In genomic region chr2:117962531-117962930, GRCm38 (mm10) we compare ENCODE assay signal across 17 mouse cellular contexts.
DNase-seq lines count a peak whose midpoint lies in the region; ATAC-seq and TF ChIP-seq lines count a peak whose summit lies in the region.
"Had no signal": no experiment of that assay in that cellular context is flagged by ENCODE, and none has a peak within 500 bp of the region (broad histone marks: within the 10 kb centered on the region; RNA-seq: fewer than 3 reads in every experiment).

No protein-coding gene starts in this region.

- WGBS in liver, embryonic 15.5 days (ENCODE audit: insufficient replicate concordance), result 23% methylated on average over 4 of the region's 4 CpGs
- WGBS in liver, embryonic 11.5 days, result 47% methylated on average over 4 of the region's 4 CpGs

- no peaks in the 10 kb centered on the region for H3K4me1 ChIP-seq in liver, embryonic 15.5 days (replicated peaks)
- 0 out of 2 replicates have a peak, but pooled peaks cover 3% of the 10 kb centered on the region for H3K4me1 ChIP-seq in liver, embryonic 11.5 days (replicated peaks; ENCODE audit: control insufficient read depth, insufficient read depth, low read length)
- H3K4me1 ChIP-seq in bone marrow macrophage, adult 2 months (ENCODE audit: control insufficient read depth, insufficient read depth, low read length), result peaks cover 22% of the 10 kb centered on the region

- peak overlapping the region; percentile 21 for H3K27ac ChIP-seq in liver, embryonic 15.5 days (replicated peaks)
- no peak overlapping the region for H3K27ac ChIP-seq in liver, embryonic 11.5 days (ENCODE audit: low read depth, low read length)
- peak overlapping the region; percentile 78 for H3K27ac ChIP-seq in bone marrow macrophage, adult 2 months (ENCODE audit: insufficient read depth, low read depth, low read length)
- H3K27ac ChIP-seq: gastrocnemius, adult 2 months; kidney, postnatal 0 days; liver, embryonic 14.5 days had no signal

- no peak for TF ChIP-seq CTCF in bone marrow macrophage, adult 2 months (IDR thresholded peaks at IDR 0.05; ENCODE audit: low read depth, low read length)

- TF ChIP-seq POLR2A in bone marrow macrophage, adult 2 months (IDR thresholded peaks at IDR 0.05; ENCODE audit: borderline replicate concordance, low read depth, low read length), result no peak

- H3K9ac ChIP-seq in liver, embryonic 15.5 days, result no peak overlapping the region
- H3K9ac ChIP-seq in liver, embryonic 11.5 days (ENCODE audit: low read depth, low read length), result no peak overlapping the region
- H3K9ac ChIP-seq: forebrain, postnatal 0 days; liver, embryonic 14.5 days had no signal

- DNase-seq in liver, embryonic 11.5 days (ENCODE audit: low spot score), result no peak
- DNase-seq in thymus, postnatal 14 days, result no peak
- DNase-seq in cerebellum, adult 9-10 months, result no peak
- DNase-seq: adrenal gland, postnatal 14 days; cerebellum, postnatal 25 days; forebrain, postnatal 0 days; gastrocnemius, adult 2 months; spleen, adult 18-20 months; thymus, adult 2 months had no signal

- H3K9me3 ChIP-seq in liver, embryonic 15.5 days (replicated peaks), result no peaks in the 10 kb centered on the region
- H3K9me3 ChIP-seq in liver, embryonic 11.5 days (ENCODE audit: control insufficient read depth, low read length), result no peaks in the 10 kb centered on the region

- H3K27me3 ChIP-seq in liver, embryonic 15.5 days, result no peaks in the 10 kb centered on the region
- no peaks in the 10 kb centered on the region for H3K27me3 ChIP-seq in liver, embryonic 11.5 days (replicated peaks; ENCODE audit: control insufficient read depth, insufficient read depth, low read length)

- H3K4me3 ChIP-seq in liver, embryonic 15.5 days (replicated peaks), result no peak overlapping the region
- H3K4me3 ChIP-seq in liver, embryonic 11.5 days (ENCODE audit: low read depth, low read length), result no peak overlapping the region
- peak overlapping the region; percentile 6; the same call in 1 of the 2 replicates for H3K4me3 ChIP-seq in bone marrow macrophage, adult 2 months (ENCODE audit: insufficient read depth, low read length)
- H3K4me3 ChIP-seq: gastrocnemius, adult 2 months; myocyte had no signal

- H3K36me3 ChIP-seq in liver, embryonic 15.5 days (replicated peaks), result no peaks in the 10 kb centered on the region
- no peaks in the 10 kb centered on the region for H3K36me3 ChIP-seq in liver, embryonic 11.5 days (ENCODE audit: control insufficient read depth, insufficient read depth, low read length)

- 0 out of 2 replicates have a peak overlapping the region, but pooled peaks have one; percentile 16 for H3K4me2 ChIP-seq in liver, embryonic 15.5 days
- H3K4me2 ChIP-seq in liver, embryonic 11.5 days, result no peak overlapping the region
- H3K4me2 ChIP-seq: midbrain, embryonic 11.5 days had no signal

- no peak for ATAC-seq in liver, embryonic 15.5 days (ENCODE audit: insufficient read depth)
- no peak for ATAC-seq in liver, embryonic 11.5 days (replicated peaks; ENCODE audit: low FRiP score)
- ATAC-seq in granulocyte monocyte progenitor cell, adult 5-6 weeks (replicated peaks; ENCODE audit: poor library complexity, severe bottlenecking), result peak; percentile 47
- ATAC-seq in neutrophil, adult 5-6 weeks (ENCODE audit: extremely low read depth, insufficient number of reproducible peaks, low FRiP score, poor library complexity, severe bottlenecking), result peak; percentile 40
- ATAC-seq: forebrain, postnatal 0 days had no signal

Comparison
In these comparisons a context has a peak if more than half of its experiments do, and no peak if none do; other contexts are left out.
1. ATAC-seq: peak in granulocyte monocyte progenitor cell, adult 5-6 weeks (single experiment) and neutrophil, adult 5-6 weeks (single experiment); none in liver, embryonic 15.5 days (single experiment) and liver, embryonic 11.5 days (single experiment).